Mouse (Mus musculus): ENCODE data around the gene Nek9.

Gene Nek9

DNA sequence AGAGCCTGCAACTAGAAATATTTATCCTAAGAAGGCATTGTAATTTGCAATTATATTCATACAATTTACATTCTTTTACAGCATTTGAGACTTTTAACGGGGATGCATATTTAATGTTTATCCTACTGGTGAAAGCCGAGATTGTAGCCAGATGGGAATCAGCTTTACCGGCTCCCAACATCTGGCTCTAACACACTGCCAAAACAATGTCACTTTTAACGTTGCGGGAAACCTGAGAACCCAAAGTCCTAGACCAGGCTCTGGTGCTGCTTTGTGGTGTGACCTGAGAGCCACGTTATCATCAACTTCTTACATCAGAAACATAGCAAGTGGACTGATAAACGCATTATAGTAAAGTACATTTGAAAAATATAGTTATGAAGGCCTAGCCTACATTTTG is 74.2 kb downstream of the Nek9 start:
- no peak for DNase-seq (ENCODE audit: low read depth, low spot score)

DNA sequence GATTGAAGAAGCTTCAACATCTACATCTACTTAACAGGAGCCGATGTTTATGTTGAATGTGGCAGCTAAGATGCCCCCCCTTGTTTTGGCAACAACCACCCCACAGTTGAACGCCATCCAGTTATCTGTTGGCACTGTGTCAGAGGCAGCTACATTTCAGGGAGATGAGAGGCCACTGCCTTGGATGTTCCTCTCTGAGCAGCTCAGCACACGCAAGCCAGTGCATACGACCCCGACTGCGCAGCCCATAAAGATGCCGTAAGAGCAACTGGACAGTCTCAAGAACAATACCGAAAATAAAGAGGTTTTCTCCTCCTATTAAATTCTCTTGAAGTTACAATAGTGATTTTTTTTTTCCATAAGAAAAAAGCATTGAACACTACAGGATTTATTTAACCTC is 74.6 kb downstream of the Nek9 start:
- DNase-seq (ENCODE audit: low read depth, low spot score), result no peak

DNA sequence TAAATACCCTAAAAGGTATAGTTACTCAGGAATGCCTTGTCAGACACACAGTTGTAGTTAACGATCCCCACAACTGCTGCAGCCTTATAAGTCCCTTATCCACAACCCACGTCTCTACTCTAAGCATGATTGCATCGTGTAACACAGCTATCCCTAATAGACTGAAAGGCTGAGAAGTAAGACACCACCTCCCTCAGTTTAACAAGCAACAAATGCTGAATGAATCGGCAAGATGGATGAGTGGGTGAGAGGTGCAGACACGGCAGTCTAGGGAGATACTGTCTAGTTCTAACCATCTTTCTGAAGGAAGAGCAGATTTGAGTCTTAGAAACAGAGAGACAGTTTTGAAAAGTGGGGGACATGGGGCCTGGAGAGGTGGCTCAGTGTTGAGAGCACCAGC is 76.0 kb downstream of the Nek9 start:
- no peak for DNase-seq (ENCODE audit: low read depth, low spot score)

DNA sequence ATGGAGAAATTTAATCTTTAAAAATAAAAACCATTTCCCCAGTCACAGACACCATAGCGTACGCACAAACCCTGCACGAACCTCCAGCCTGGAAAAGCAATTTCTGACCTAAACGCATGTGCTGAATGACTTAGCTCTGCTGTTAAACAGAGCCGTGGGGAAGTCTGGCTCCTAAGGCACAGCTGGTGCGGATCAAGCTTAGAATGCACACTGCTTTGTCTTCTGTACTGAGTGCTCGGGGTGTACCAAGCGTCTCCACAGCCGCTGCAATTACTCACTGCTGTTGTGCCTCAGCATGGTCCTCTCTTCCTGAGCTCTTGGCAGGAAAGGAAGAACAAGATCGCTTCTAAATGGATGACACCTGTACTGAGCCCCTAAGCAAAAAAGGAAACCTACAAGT is 76.7 kb downstream of the Nek9 start:
- DNase-seq (ENCODE audit: low read depth, low spot score), result no peak

DNA sequence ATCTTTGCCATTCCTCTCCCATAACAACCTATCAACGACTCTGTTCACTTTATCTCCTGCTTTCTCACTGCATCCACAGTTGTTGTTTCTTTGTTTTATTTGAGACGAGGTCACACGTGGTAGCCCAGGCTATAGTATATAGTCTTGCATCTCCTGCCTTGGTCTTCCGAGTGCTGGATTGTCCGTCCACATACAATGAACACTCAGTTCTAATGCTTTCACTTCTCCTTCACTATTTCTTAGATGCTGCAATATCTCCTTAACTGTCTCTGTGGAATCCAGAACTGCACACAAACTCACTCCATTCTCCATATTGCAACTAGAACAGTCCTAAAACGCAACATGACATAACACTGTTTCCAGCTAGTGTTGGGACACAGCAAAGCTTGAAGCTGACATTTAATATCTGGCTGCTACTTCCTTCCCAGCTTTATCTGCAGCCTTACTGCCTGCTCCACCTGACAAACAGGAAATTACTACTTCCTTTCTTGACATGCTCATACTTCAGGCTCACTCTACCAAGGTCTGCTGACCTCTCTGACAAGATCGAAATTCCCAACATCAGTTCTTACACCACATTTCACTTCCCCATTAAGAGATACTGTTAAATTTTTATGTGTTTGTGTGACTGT is 82.0 kb downstream of the Nek9 start:
- DNase-seq (ENCODE audit: low read depth, low spot score), result peak; percentile 39

DNA sequence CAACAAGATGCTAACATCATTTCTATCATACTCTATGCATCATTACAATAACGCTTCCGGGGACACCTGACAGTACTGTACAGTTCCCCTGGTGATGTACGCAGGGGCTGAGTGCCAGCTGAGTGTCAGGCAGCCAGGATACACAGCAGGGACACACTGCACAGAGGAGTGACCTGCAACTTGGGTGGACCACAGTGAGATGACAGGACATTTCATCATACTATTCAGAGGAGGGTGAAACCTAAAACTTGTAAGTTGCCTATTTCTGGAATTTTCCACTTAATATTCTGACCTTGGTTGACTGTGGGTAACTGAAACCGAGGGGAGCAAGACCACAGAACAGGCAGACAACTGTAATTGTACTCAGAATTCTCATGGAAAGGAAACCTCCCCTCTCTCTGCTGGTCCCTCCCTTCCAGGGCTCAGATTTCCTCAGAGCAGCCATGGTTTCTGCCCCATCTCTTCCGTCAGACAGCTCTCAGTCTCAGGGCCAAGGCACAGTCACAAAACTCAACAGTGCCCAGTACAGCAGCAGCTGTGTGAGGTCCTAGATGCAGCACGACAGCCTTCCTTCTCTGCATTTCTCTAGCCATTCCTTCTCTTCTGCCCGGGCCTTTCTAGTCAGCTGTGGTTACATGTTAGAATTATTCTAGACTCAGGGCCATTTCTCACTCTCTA is 82.9 kb downstream of the Nek9 start:
- no peak for DNase-seq (ENCODE audit: low read depth, low spot score)

DNA sequence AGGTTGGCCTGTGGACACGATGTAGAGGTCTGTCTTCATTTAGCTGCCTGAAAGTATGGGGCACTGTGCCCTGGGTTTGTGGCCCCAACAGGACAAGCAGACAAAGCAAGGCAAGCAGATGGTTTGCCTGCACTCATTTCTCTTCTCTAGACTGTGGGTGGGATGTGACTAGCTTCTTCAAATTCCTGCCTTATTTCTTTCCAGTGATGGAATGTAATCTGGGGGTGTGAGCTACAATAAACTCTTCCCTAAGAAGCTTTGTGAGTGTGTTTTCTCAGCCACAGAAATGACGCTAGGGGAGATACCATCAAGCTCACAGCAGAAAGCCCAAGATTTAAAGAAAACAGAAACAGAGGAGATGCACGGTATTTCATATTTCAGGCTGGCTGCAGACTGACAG is 87.1 kb downstream of the Nek9 start:
- DNase-seq (ENCODE audit: low read depth, low spot score), result no peak

Data from CD4-positive helper T cell, adult 2 months (primary cell).